Mouse (Mus musculus) kidney, adult 18-20 months (tissue): ENCODE data around the gene Vipas39.
A peak's percentile ranks its signal among the peaks of the same experiment; 100 is the strongest.
"Not testable (repeated sequence)": the region's sequence is repeated elsewhere in the genome, so short reads cannot be mapped to it uniquely, and the experiment has no call there.

ENCODE experiments used
- DNase-seq: peaks from one replicate; pipeline ENCODE4 v3.0.0; 2021

Vipas39 gene

GRCm38 (mm10) chr12:87266827-87267603 lies 959 bp upstream of the Vipas39 start:
- no peak for DNase-seq

- DNase-seq, result no peak
Measured at GRCm38 (mm10) chr12:87265444-87265843, 612 bp downstream of the Vipas39 start.

- DNase-seq, result no peak
Measured at GRCm38 (mm10) chr12:87260562-87260961, 5.5 kb downstream of the Vipas39 start.

GRCm38 (mm10) chr12:87256629-87257028 lies 9.4 kb downstream of the Vipas39 start:
- DNase-seq, result no peak

- DNase-seq, result no peak
Measured at GRCm38 (mm10) chr12:87253878-87254277, 12.2 kb downstream of the Vipas39 start.

- no peak for DNase-seq
Measured at GRCm38 (mm10) chr12:87250161-87250560, 15.9 kb downstream of the Vipas39 start.

GRCm38 (mm10) chr12:87238632-87239031 lies 27.4 kb downstream of the Vipas39 start, which contains the start of gene Noxred1:
Noxred1 (minus strand) TSS chr12:87238732.
- DNase-seq, result no peak

GRCm38 (mm10) chr12:87236882-87237483 lies 29.1 kb downstream of the Vipas39 start:
- DNase-seq, result no peak

- no peak for DNase-seq
Measured at GRCm38 (mm10) chr12:87230379-87230895, 35.6 kb downstream of the Vipas39 start.

- DNase-seq, result no peak
Measured at GRCm38 (mm10) chr12:87229633-87230032, 36.4 kb downstream of the Vipas39 start.

GRCm38 (mm10) chr12:87226801-87227200 lies 39.3 kb downstream of the Vipas39 start:
- DNase-seq, result no peak

GRCm38 (mm10) chr12:87224950-87225349 lies 41.1 kb downstream of the Vipas39 start:
- no peak for DNase-seq

- DNase-seq, result no peak
Measured at GRCm38 (mm10) chr12:87219362-87219761, 46.7 kb downstream of the Vipas39 start.

- no peak for DNase-seq
Measured at GRCm38 (mm10) chr12:87217596-87217995, 48.5 kb downstream of the Vipas39 start.

GRCm38 (mm10) chr12:87216053-87216452 lies 50.0 kb downstream of the Vipas39 start:
- DNase-seq, result no peak

GRCm38 (mm10) chr12:87212844-87213606 lies 53.0 kb downstream of the Vipas39 start:
- no peak for DNase-seq

GRCm38 (mm10) chr12:87205789-87206188 lies 60.3 kb downstream of the Vipas39 start:
- not testable (repeated sequence) for DNase-seq

GRCm38 (mm10) chr12:87201694-87202093 lies 64.4 kb downstream of the Vipas39 start:
- no peak for DNase-seq

GRCm38 (mm10) chr12:87199973-87200586 lies 66.0 kb downstream of the Vipas39 start, which contains the start of gene Tmed8:
Tmed8 (minus strand) TSS chr12:87200454.
- DNase-seq, result peak; percentile 80

- DNase-seq, result peak; percentile 45
Measured at GRCm38 (mm10) chr12:87199206-87199972, 66.7 kb downstream of the Vipas39 start, which contains the start of gene Samd15. Samd15 (plus strand) TSS chr12:87199723.

- DNase-seq, result no peak
Measured at GRCm38 (mm10) chr12:87198792-87199191, 67.3 kb downstream of the Vipas39 start.

GRCm38 (mm10) chr12:87196310-87196709 lies 69.7 kb downstream of the Vipas39 start:
- no peak for DNase-seq
